Comparison of ENCODE assay signal across 8 mouse cellular contexts in the genomic region with DNA sequence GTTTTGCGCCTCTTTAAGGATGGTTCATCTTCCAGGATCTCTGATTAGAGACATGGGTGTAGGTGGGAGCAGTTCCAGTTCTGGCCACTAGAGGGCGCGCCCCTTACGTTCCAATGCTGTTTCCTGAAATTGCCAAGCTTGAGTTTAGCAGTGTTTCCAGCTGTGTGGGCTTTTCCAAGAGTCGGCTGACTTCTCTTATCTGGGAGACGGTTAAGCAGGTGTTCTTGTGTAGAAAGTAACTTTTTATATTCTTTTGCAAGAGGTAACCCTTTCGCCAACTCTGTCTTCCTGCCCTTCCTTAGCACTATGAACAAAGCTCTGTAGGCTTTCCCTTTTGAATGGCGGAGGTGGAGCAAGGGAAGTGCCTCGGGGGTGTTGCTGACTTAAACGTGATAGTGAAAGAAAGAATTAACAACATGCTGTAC. TPM values are rescaled to one million over a fixed set of nuclear protein-coding genes. Genes with fewer than 3 reads are reported as not detected.
DNase-seq lines count a peak whose midpoint lies in the region; ATAC-seq lines count a peak whose summit lies in the region.

No protein-coding gene starts in this region.

- no peak overlapping the region for H3K27ac ChIP-seq in intestine, embryonic 15.5 days

- 10% methylated on average over 10 of the region's 10 CpGs for WGBS in intestine, embryonic 15.5 days

- peaks cover 5% of the 10 kb centered on the region; the same call in 1 of the 2 replicates for H3K36me3 ChIP-seq in intestine, embryonic 15.5 days

- intact Hi-C loops in gastrocnemius, postnatal 36 days (cut with DNase I), result loop anchor here (2.0 to 10.0 kb wide), 2 partner anchors 90 to 350 kb away; no protein-coding TSS in a partner anchor
- intact Hi-C loops in left cerebral cortex, postnatal 25 days (cut with DNase I), result loop anchor here (1.0 to 10.0 kb wide), 2 partner anchors 230 to 353 kb away; no protein-coding TSS in a partner anchor

- peak; percentile 70 for ATAC-seq in intestine, embryonic 15.5 days

- H3K4me2 ChIP-seq in intestine, embryonic 15.5 days (replicated peaks), result peak overlapping the region; percentile 49

- H3K9me3 ChIP-seq in intestine, embryonic 15.5 days, result no peaks in the 10 kb centered on the region

- H3K9ac ChIP-seq in intestine, embryonic 15.5 days, result no peak overlapping the region

- H3K4me1 ChIP-seq in intestine, embryonic 15.5 days (replicated peaks), result 0 out of 2 replicates have a peak, but pooled peaks cover 2% of the 10 kb centered on the region

- no peaks in the 10 kb centered on the region for H3K27me3 ChIP-seq in intestine, embryonic 15.5 days (replicated peaks)

- H3K4me3 ChIP-seq in intestine, embryonic 15.5 days (replicated peaks), result 0 out of 2 replicates have a peak overlapping the region, but pooled peaks have one; percentile 2

- DNase-seq in urinary bladder, adult 18-20 months (ENCODE audit: low spot score in 2 of 2), result peak; percentile 38 to 68
- DNase-seq in urinary bladder, postnatal 10 days (ENCODE audit: low spot score), result no peak
- peak; percentile 77 for DNase-seq in embryo, embryonic 9.5 days (ENCODE audit: extremely low spot score)
- DNase-seq in gastrocnemius, postnatal 36 days, result peak; percentile 66 to 83
- peak; percentile 83 to 88 for DNase-seq in left cerebral cortex, postnatal 25 days (ENCODE audit: low spot score in 2 of 2)
- DNase-seq in mesoderm, embryonic 11.5 days (ENCODE audit: low read depth, low spot score), result peak; percentile 84
- DNase-seq in right cerebral cortex, postnatal 36 days (ENCODE audit: low spot score in 2 of 2), result peak; percentile 69 to 77

RNA-seq across cellular contexts. Expression of gene Tm2d3, which starts 13.9 kb away (rescaled TPM):
- total RNA-seq in gastrocnemius, postnatal 36 days (2021), result 10 to 100 TPM in 1 of 2 experiments, 1 to 10 TPM in 1; 8.9 to 11.7 TPM
- 79.2 and 88.1 TPM in 2 replicates for polyA plus RNA-seq in intestine, embryonic 15.5 days (2015; fragmentation: Nextera tagmentation; extraction: Ambion mirVana)
- 10 to 100 TPM; 50.2 to 59.7 TPM for total RNA-seq in left cerebral cortex, postnatal 25 days (2021)

Comparison
In these comparisons a context has a peak if more than half of its experiments do, and no peak if none do; other contexts are left out.
1. RNA of gene Tm2d3, which starts 13.9 kb away (total RNA-seq): 50.2 to 59.7 TPM in left cerebral cortex, postnatal 25 days; 8.9 to 11.7 TPM in gastrocnemius, postnatal 36 days; every median in the first group is over 4 times any median in the second.